Mouse (Mus musculus) forebrain, embryonic 15.5 days (tissue): ENCODE measurements around the gene Rpn1. TPM values are rescaled to one million over a fixed set of nuclear protein-coding genes. Genes with fewer than 3 reads are reported as not detected.
"Not testable (repeated sequence)": the region's sequence is repeated elsewhere in the genome, so short reads cannot be mapped to it uniquely, and the experiment has no call there.

Source experiments
- ATAC-seq: fragments of 200-750 bp; cut with Nextera tagmentation; replicated peaks from 2 replicates; pipeline ENCODE4 v1.8.0; 2017; ENCODE audit warnings: mild to moderate bottlenecking, moderate TSS enrichment, moderate library complexity
- H3K27ac ChIP-seq: fragments of 300-500 bp; sonication (generic); replicated peaks from 2 replicates; pipeline ENCODE4 v1.5.1; 2015; ENCODE audit warnings: mild to moderate bottlenecking, inconsistent platforms
- H3K27me3 ChIP-seq: fragments of 300-500 bp; sonication (generic); 2 replicates; pipeline ENCODE4 v1.6.1; 2015; ENCODE audit warnings: inconsistent platforms
- H3K36me3 ChIP-seq: fragments of 300-500 bp; sonication (generic); 2 replicates; pipeline ENCODE4 v1.6.1; 2015; ENCODE audit warnings: mild to moderate bottlenecking, inconsistent platforms
- H3K4me1 ChIP-seq: fragments of 300-500 bp; sonication (generic); 2 replicates; pipeline ENCODE4 v1.6.1; 2015; ENCODE audit warnings: inconsistent platforms
- H3K4me2 ChIP-seq: fragments of 300-500 bp; sonication (generic); replicated peaks from 2 replicates; pipeline ENCODE4 v1.6.1; 2015; ENCODE audit warnings: mild to moderate bottlenecking, inconsistent platforms
- H3K4me3 ChIP-seq: fragments of 300-500 bp; sonication (generic); 2 replicates; pipeline ENCODE4 v1.5.1; 2015; ENCODE audit warnings: mild to moderate bottlenecking, inconsistent platforms
- H3K9ac ChIP-seq: fragments of 300-500 bp; sonication (generic); replicated peaks from 2 replicates; pipeline ENCODE4 v1.6.1; 2015; ENCODE audit warnings: mild to moderate bottlenecking, inconsistent platforms
- H3K9me3 ChIP-seq: fragments of 300-500 bp; sonication (generic); 2 replicates; pipeline ENCODE4 v1.6.1; 2016; ENCODE audit warnings: inconsistent platforms
- WGBS: fragments of 180-500 bp; shearing (Covaris S2); methylation state at CpG from one replicate; pipeline ENCODE4 v1.1.7; 2015; ENCODE audit warnings: mixed read lengths; 5-methylcytosine and 5-hydroxymethylcytosine counted together
- polyA plus RNA-seq: library from polyadenylated mRNA; unstranded; fragments of >200 nt; fragmentation: Nextera tagmentation; extraction: Ambion mirVana; gene quantifications from 2 replicates; pipeline ENCODE4 v1.2.1, GENCODE M21; 2015

Rpn1 gene
- polyA plus RNA-seq, 1 experiment from 2014 or later = 262 TPM

GRCm38 (mm10) chr6:88124551-88124950 lies 40.3 kb downstream of the Rpn1 start:
- ATAC-seq = no peak
- H3K4me2 ChIP-seq = no peak overlapping the region
- no peak overlapping the region for H3K4me3 ChIP-seq
- H3K27ac ChIP-seq = no peak overlapping the region
- 80% methylated on average over 4 of the region's 4 CpGs for WGBS
- no peak overlapping the region for H3K9ac ChIP-seq
- no peaks in the 10 kb centered on the region for H3K27me3 ChIP-seq
- no peaks in the 10 kb centered on the region for H3K9me3 ChIP-seq
- H3K36me3 ChIP-seq = no peaks in the 10 kb centered on the region
- no peaks in the 10 kb centered on the region for H3K4me1 ChIP-seq

DNA sequence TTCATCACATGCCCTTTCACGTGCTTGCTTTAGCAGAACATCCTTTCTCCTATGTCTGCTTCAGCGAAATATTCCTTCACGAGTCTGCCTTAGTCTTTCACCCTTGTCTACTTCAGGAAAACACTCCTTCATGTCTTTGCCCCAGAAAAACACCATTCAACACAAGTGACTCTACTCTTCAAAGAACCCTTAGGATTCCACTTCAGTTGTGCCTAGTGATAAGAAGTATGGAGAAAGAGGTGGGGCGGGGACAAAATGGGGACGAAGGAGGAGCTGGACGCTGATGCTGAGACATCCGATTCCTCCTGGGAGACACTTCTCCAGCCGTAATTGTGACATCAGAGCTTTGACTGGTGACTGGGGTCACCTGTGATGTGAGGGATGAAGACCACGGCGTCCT lies 41.5 kb downstream of the Rpn1 start:
- H3K4me3 ChIP-seq, H3K27ac ChIP-seq, H3K36me3 ChIP-seq, H3K27me3 ChIP-seq, H3K9me3 ChIP-seq, H3K4me2 ChIP-seq, H3K9ac ChIP-seq, ATAC-seq, H3K4me1 ChIP-seq: not testable (repeated sequence)
- 89% methylated on average over 10 of the region's 10 CpGs for WGBS

DNA sequence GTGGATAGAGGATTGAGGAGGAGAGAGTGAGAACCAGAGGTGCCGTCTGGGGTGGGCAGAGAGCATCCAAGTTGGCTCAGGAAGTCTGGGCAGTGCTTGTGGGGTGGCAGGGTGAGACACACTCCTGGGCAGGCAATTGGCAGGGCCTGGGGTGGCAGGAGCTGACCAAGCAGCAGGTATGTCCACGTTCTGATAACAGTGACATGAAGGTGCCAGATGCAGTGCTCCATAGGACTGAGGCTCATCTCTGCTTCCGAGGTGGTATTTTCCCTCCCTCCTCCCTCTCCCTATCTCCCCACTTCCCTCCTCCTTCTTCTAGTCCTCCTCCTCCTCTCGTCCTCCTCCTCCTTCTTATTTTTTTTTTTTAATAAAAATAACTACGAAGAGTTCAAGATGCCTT lies 47.2 kb downstream of the Rpn1 start:
- 0 out of 2 replicates have a peak, but pooled peaks have one; percentile 51 for ATAC-seq
- Histone ChIP-seq H3K9me3 (no peaks in the 10 kb centered on the region), H3K27ac (no peak overlapping the region), H3K4me3 (no peak overlapping the region), H3K9ac (peak overlapping the region; percentile 23), H3K27me3 (no peaks in the 10 kb centered on the region), H3K4me2 (peak overlapping the region; percentile 37; the same call in 1 of the 2 replicates), H3K4me1 (peaks cover 15% of the 10 kb centered on the region), H3K36me3 (no peaks in the 10 kb centered on the region)
- 19% methylated on average over 5 of the region's 5 CpGs for WGBS

GRCm38 (mm10) chr6:88132051-88132450 lies 47.8 kb downstream of the Rpn1 start:
- Histone ChIP-seq H3K9me3 (no peaks in the 10 kb centered on the region), H3K9ac (peak overlapping the region; percentile 23), H3K27ac (0 out of 2 replicates have a peak overlapping the region, but pooled peaks have one; percentile 1), H3K36me3 (no peaks in the 10 kb centered on the region), H3K4me3 (peak overlapping the region; percentile 16), H3K4me2 (peak overlapping the region; percentile 37), H3K27me3 (no peaks in the 10 kb centered on the region), H3K4me1 (peaks cover 15% of the 10 kb centered on the region)
- peak; percentile 72 for ATAC-seq
- WGBS = 1% methylated on average over 17 of the region's 17 CpGs

- Histone ChIP-seq H3K9me3 (no peaks in the 10 kb centered on the region), H3K27ac (no peak overlapping the region), H3K4me1 (peaks cover 15% of the 10 kb centered on the region), H3K27me3 (no peaks in the 10 kb centered on the region), H3K9ac (no peak overlapping the region), H3K4me3 (no peak overlapping the region), H3K36me3 (no peaks in the 10 kb centered on the region), H3K4me2 (no peak overlapping the region)
- no peak for ATAC-seq
- 82% methylated on average over 6 of the region's 6 CpGs for WGBS
Observed at GRCm38 (mm10) chr6:88133061-88133460, 48.8 kb downstream of the Rpn1 start.

- no peaks in the 10 kb centered on the region for H3K27me3 ChIP-seq
- H3K4me3 ChIP-seq = no peak overlapping the region
- H3K4me1 ChIP-seq = peaks cover 15% of the 10 kb centered on the region
- ATAC-seq = no peak
- H3K9me3 ChIP-seq = no peaks in the 10 kb centered on the region
- H3K27ac ChIP-seq = no peak overlapping the region
- H3K36me3 ChIP-seq = no peaks in the 10 kb centered on the region
- no peak overlapping the region for H3K4me2 ChIP-seq
- H3K9ac ChIP-seq = no peak overlapping the region
- WGBS = 70% methylated on average over 6 of the region's 6 CpGs
Observed at GRCm38 (mm10) chr6:88133878-88134277, 49.6 kb downstream of the Rpn1 start.

DNA sequence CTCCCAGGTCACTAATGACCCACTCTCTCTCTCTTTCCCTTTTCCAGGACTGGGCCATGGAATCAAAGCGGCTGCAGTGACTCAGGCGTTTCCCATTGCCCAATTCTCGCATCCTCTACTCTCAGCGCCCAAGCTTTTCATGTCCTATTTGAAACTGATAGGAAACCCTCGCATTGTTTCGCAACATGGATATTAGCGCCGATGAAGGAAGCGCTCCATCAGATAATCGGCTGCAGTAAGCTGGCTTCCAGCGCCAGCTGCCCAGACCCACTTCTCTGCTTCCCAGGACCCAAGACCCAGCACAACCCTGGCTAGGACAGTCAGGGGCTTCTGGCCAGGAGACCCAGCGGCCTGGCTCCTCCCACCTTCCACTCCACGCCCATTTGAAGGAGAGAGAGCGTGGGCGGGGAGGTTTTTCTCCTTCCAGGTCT lies 51.9 kb downstream of the Rpn1 start:
- Histone ChIP-seq H3K4me1 (peaks cover 19% of the 10 kb centered on the region), H3K27me3 (no peaks in the 10 kb centered on the region), H3K9me3 (no peaks in the 10 kb centered on the region), H3K27ac (no peak overlapping the region), H3K4me3 (peak overlapping the region; percentile 25), H3K4me2 (peak overlapping the region; percentile 46), H3K36me3 (no peaks in the 10 kb centered on the region), H3K9ac (no peak overlapping the region)
- WGBS = 32% methylated on average over 15 of the region's 15 CpGs
- 0 out of 2 replicates have a peak, but pooled peaks have one; percentile 33 for ATAC-seq

GRCm38 (mm10) chr6:88138485-88138884 lies 54.2 kb downstream of the Rpn1 start:
- 83% methylated on average over 3 of the region's 3 CpGs for WGBS
- no peak overlapping the region for H3K9ac ChIP-seq
- no peak overlapping the region for H3K4me2 ChIP-seq
- no peaks in the 10 kb centered on the region for H3K36me3 ChIP-seq
- H3K27ac ChIP-seq = no peak overlapping the region
- no peaks in the 10 kb centered on the region for H3K9me3 ChIP-seq
- no peak overlapping the region for H3K4me3 ChIP-seq
- peaks cover 7% of the 10 kb centered on the region; the same call in 1 of the 2 replicates for H3K4me1 ChIP-seq
- ATAC-seq = no peak
- no peaks in the 10 kb centered on the region for H3K27me3 ChIP-seq

- H3K36me3 ChIP-seq = no peaks in the 10 kb centered on the region
- H3K9ac ChIP-seq = no peak overlapping the region
- peak; percentile 58; the same call in 1 of the 2 replicates for ATAC-seq
- no peak overlapping the region for H3K4me3 ChIP-seq
- H3K9me3 ChIP-seq = no peaks in the 10 kb centered on the region
- no peak overlapping the region for H3K27ac ChIP-seq
- H3K27me3 ChIP-seq = no peaks in the 10 kb centered on the region
- H3K4me1 ChIP-seq = peaks cover 7% of the 10 kb centered on the region; the same call in 1 of the 2 replicates
- WGBS = 41% methylated on average over 8 of the region's 8 CpGs
- no peak overlapping the region for H3K4me2 ChIP-seq
Observed at GRCm38 (mm10) chr6:88140264-88140663, 56.0 kb downstream of the Rpn1 start.

- no peaks in the 10 kb centered on the region for H3K27me3 ChIP-seq
- no peaks in the 10 kb centered on the region for H3K36me3 ChIP-seq
- no peak overlapping the region for H3K4me2 ChIP-seq
- WGBS = 75% methylated on average over 4 of the region's 4 CpGs
- H3K4me3 ChIP-seq = no peak overlapping the region
- no peak for ATAC-seq
- H3K27ac ChIP-seq = no peak overlapping the region
- H3K9ac ChIP-seq = no peak overlapping the region
- H3K4me1 ChIP-seq = 0 out of 2 replicates have a peak, but pooled peaks cover 7% of the 10 kb centered on the region
- no peaks in the 10 kb centered on the region for H3K9me3 ChIP-seq
Observed at GRCm38 (mm10) chr6:88145793-88146192, 61.5 kb downstream of the Rpn1 start.

- 85% methylated on average over 8 of the region's 8 CpGs for WGBS
- Histone ChIP-seq H3K9ac (no peak overlapping the region), H3K4me3 (no peak overlapping the region), H3K4me1 (0 out of 2 replicates have a peak, but pooled peaks cover 7% of the 10 kb centered on the region), H3K9me3 (no peaks in the 10 kb centered on the region), H3K27me3 (no peaks in the 10 kb centered on the region), H3K27ac (no peak overlapping the region), H3K4me2 (no peak overlapping the region), H3K36me3 (no peaks in the 10 kb centered on the region)
- no peak for ATAC-seq
Observed at GRCm38 (mm10) chr6:88146576-88146975, 62.3 kb downstream of the Rpn1 start.

DNA sequence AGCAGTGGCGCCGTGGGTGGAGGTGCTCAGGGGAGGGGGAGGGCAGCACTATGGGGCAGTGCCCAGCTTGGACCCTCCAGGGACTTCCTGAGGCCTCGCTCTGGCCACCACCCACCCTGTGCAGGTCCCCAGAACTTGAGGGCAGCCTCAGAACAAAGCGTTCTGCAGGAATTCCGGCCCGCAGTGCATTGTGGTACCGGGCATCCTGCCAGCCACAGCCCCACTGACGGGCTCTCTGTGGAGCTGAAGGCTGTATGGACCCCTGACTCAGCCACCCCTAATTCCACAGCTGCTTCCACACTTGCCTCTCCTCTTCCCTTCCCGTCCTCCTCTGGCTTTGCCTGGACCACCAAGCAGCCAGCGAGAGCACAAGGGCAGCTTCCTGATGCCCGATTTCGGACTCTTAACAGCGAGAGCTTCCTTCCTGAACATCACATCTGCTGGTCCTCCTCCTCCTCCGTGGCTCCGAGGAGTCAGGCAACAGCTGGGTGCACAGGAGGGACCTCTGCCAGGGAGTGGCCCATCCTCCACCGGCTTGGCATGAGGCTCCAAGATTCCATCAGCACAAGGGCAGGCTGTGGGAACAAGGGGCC lies 63.2 kb downstream of the Rpn1 start:
- H3K4me2 ChIP-seq = no peak overlapping the region
- H3K9me3 ChIP-seq = no peaks in the 10 kb centered on the region
- H3K9ac ChIP-seq = no peak overlapping the region
- no peaks in the 10 kb centered on the region for H3K36me3 ChIP-seq
- 0 out of 2 replicates have a peak, but pooled peaks cover 7% of the 10 kb centered on the region for H3K4me1 ChIP-seq
- 55% methylated on average over 16 of the region's 16 CpGs for WGBS
- H3K27ac ChIP-seq = no peak overlapping the region
- H3K4me3 ChIP-seq = no peak overlapping the region
- no peaks in the 10 kb centered on the region for H3K27me3 ChIP-seq
- no peak for ATAC-seq

DNA sequence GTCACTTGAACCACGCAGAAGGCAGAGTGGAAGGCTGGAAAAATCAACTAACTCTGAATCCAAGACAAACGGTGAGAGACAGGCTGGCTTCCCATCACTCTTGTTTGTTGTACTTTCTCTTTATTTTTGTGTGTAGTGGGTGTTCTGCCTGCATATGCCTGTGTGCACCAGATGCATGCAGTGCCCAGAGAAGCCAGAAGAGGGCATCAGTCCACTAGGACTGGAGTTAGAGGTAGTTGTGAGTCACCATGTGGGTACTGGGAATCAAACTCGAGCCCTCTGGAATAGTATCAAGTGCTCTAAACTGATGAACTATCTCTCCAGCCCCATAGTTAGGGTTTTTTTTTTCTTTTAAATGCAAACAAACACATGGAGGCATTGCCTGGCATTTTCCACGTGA lies 67.1 kb downstream of the Rpn1 start:
- Histone ChIP-seq H3K4me2 (no peak overlapping the region), H3K27me3 (no peaks in the 10 kb centered on the region), H3K9ac (no peak overlapping the region), H3K9me3 (no peaks in the 10 kb centered on the region), H3K27ac (no peak overlapping the region), H3K4me3 (no peak overlapping the region), H3K36me3 (no peaks in the 10 kb centered on the region), H3K4me1 (0 out of 2 replicates have a peak, but pooled peaks cover 7% of the 10 kb centered on the region)
- ATAC-seq = no peak
- WGBS = 87% methylated on average over 4 of the region's 4 CpGs
